ENCODE assay signal across 8 mouse cellular contexts in genomic region chr4:120282568-120283091, GRCm38 (mm10). TPM values are rescaled to one million over a fixed set of nuclear protein-coding genes. Genes with fewer than 3 reads are reported as not detected.
DNase-seq lines count a peak whose midpoint lies in the region; ATAC-seq and TF ChIP-seq lines count a peak whose summit lies in the region.

No protein-coding gene starts in this region.

- WGBS in forebrain, embryonic 16.5 days = under 1% methylated on average over 39 of the region's 47 CpGs
- 2% methylated on average over 47 of the region's 47 CpGs for WGBS in limb, embryonic 10.5 days
- WGBS in midbrain, postnatal 0 days = under 1% methylated on average over 30 of the region's 47 CpGs

- TF ChIP-seq POLR2A in bone marrow macrophage, adult 2 months (IDR thresholded peaks at IDR 0.05; ENCODE audit: borderline replicate concordance, low read depth, low read length) = no peak

- H3K27ac ChIP-seq in bone marrow macrophage, adult 2 months (ENCODE audit: insufficient read depth, low read depth, low read length) = no peak overlapping the region
- H3K27ac ChIP-seq in forebrain, embryonic 16.5 days (ENCODE audit: low read length) = peak overlapping the region; percentile 94
- H3K27ac ChIP-seq in limb, embryonic 10.5 days = peak overlapping the region; percentile 79
- no peak overlapping the region for H3K27ac ChIP-seq in midbrain, postnatal 0 days (ENCODE audit: low read depth, low read length)

- no peaks in the 10 kb centered on the region for H3K27me3 ChIP-seq in forebrain, embryonic 16.5 days (replicated peaks; ENCODE audit: control insufficient read depth, insufficient read depth, low read length)
- H3K27me3 ChIP-seq in limb, embryonic 10.5 days (ENCODE audit: low read depth, poor library complexity, severe bottlenecking) = peaks cover 100% of the 10 kb centered on the region
- H3K27me3 ChIP-seq in midbrain, postnatal 0 days (ENCODE audit: insufficient read depth, low read length) = no peaks in the 10 kb centered on the region

- peak; percentile 67 for DNase-seq in gastrocnemius, postnatal 10 days
- no peak for DNase-seq in gastrocnemius, adult 18-20 months (ENCODE audit: low spot score)
- peak; percentile 18 for DNase-seq in induced T-regulatory cell, adult 2 months (ENCODE audit: low read depth)
- DNase-seq in limb, embryonic 10.5 days (ENCODE audit: low spot score) = peak; percentile 39
- DNase-seq in midbrain, postnatal 0 days (ENCODE audit: low spot score) = peak; percentile 68
- DNase-seq in thymus, postnatal 0 days (ENCODE audit: low spot score) = peak; percentile 5

- ATAC-seq in forebrain, embryonic 16.5 days = peak; percentile 73
- ATAC-seq in midbrain, postnatal 0 days (ENCODE audit: low FRiP score) = peak; percentile 36

- no peaks in the 10 kb centered on the region for H3K36me3 ChIP-seq in forebrain, embryonic 16.5 days (ENCODE audit: control insufficient read depth, insufficient read depth)
- H3K36me3 ChIP-seq in limb, embryonic 10.5 days = no peaks in the 10 kb centered on the region
- H3K36me3 ChIP-seq in midbrain, postnatal 0 days (ENCODE audit: insufficient read depth, low read length) = no peaks in the 10 kb centered on the region

- H3K9me3 ChIP-seq in forebrain, embryonic 16.5 days (ENCODE audit: control insufficient read depth, low read length) = no peaks in the 10 kb centered on the region
- no peaks in the 10 kb centered on the region for H3K9me3 ChIP-seq in limb, embryonic 10.5 days (replicated peaks)
- H3K9me3 ChIP-seq in midbrain, postnatal 0 days (ENCODE audit: low read length) = no peaks in the 10 kb centered on the region

- peak overlapping the region; percentile 66 for H3K9ac ChIP-seq in forebrain, embryonic 16.5 days (replicated peaks; ENCODE audit: low read depth, low read length)
- peak overlapping the region; percentile 64 for H3K9ac ChIP-seq in midbrain, postnatal 0 days (replicated peaks; ENCODE audit: low read length, poor library complexity, severe bottlenecking)

- H3K4me1 ChIP-seq in bone marrow macrophage, adult 2 months (ENCODE audit: control insufficient read depth, insufficient read depth, low read length) = 0 out of 2 replicates have a peak, but pooled peaks cover 6% of the 10 kb centered on the region
- H3K4me1 ChIP-seq in forebrain, embryonic 16.5 days (replicated peaks; ENCODE audit: control insufficient read depth, insufficient read depth, low read length) = peaks cover 77% of the 10 kb centered on the region
- H3K4me1 ChIP-seq in limb, embryonic 10.5 days = peaks cover 41% of the 10 kb centered on the region
- peaks cover 34% of the 10 kb centered on the region for H3K4me1 ChIP-seq in midbrain, postnatal 0 days (ENCODE audit: insufficient read depth, low read length)

- no peak for TF ChIP-seq CTCF in bone marrow macrophage, adult 2 months (IDR thresholded peaks at IDR 0.05; ENCODE audit: low read depth, low read length)
- no peak for TF ChIP-seq CTCF in midbrain, postnatal 0 days (IDR thresholded peaks at IDR 0.05)

- H3K4me3 ChIP-seq in bone marrow macrophage, adult 2 months (ENCODE audit: insufficient read depth, low read length) = peak overlapping the region; percentile 48
- peak overlapping the region; percentile 72 for H3K4me3 ChIP-seq in forebrain, embryonic 16.5 days (replicated peaks; ENCODE audit: low read length)
- H3K4me3 ChIP-seq in limb, embryonic 10.5 days = peak overlapping the region; percentile 56
- peak overlapping the region; percentile 54 for H3K4me3 ChIP-seq in midbrain, postnatal 0 days (ENCODE audit: low read depth, low read length)

- H3K4me2 ChIP-seq in forebrain, embryonic 16.5 days (ENCODE audit: low read length) = peak overlapping the region; percentile 88
- peak overlapping the region; percentile 98 for H3K4me2 ChIP-seq in midbrain, postnatal 0 days (ENCODE audit: low read depth, low read length, poor library complexity, severe bottlenecking)

RNA-seq across cellular contexts. Expression of gene Foxo6, which starts 4.5 kb away (rescaled TPM):
- 10 to 100 TPM; 11.9 to 12.5 TPM for total RNA-seq in gastrocnemius, postnatal 10 days (2021)
- 1 to 10 TPM; 4.4 to 6.6 TPM for total RNA-seq in gastrocnemius, adult 18-20 months (2021)
- not detected in 2 replicates for polyA plus RNA-seq in bone marrow macrophage, adult 2 months (2012; ENCODE audit: insufficient read depth, insufficient read length, missing spikeins)
- 3.6 and 3.7 TPM in 2 replicates for polyA plus RNA-seq in forebrain, embryonic 16.5 days (2015; fragmentation: Nextera tagmentation; extraction: Ambion mirVana)
- polyA plus RNA-seq in limb, embryonic 10.5 days (2016; fragmentation: Nextera tagmentation; extraction: Ambion mirVana) = not detected in 2 replicates
- 29.0 and 34.2 TPM in 2 replicates for total RNA-seq in midbrain, postnatal 0 days (2014; rRNA removed)
- polyA plus RNA-seq in midbrain, postnatal 0 days (2015; fragmentation: Nextera tagmentation; extraction: Ambion mirVana) = 1.7 TPM in 2 replicates
- not detected in 2 replicates for polyA plus RNA-seq in thymus, postnatal 0 days (2015; fragmentation: Nextera tagmentation; extraction: Ambion mirVana)

Comparison
In these comparisons a context has a peak if more than half of its experiments do, and no peak if none do; other contexts are left out.
1. H3K27ac ChIP-seq: peak in forebrain, embryonic 16.5 days (single experiment) and limb, embryonic 10.5 days (single experiment); none in bone marrow macrophage, adult 2 months (single experiment) and midbrain, postnatal 0 days (single experiment).
2. Peak in every context shown above with its lines, with median percentiles within 50 percentile points of each other: H3K4me3 ChIP-seq.